Mouse (Mus musculus): ENCODE data around the gene Olfr888. TPM values are rescaled to one million over a fixed set of nuclear protein-coding genes. Genes with fewer than 3 reads are reported as not detected.

Olfr888 gene
- not detected in 2 replicates for polyA plus RNA-seq (2014; fragmentation: Nextera tagmentation; extraction: Ambion mirVana)

DNA sequence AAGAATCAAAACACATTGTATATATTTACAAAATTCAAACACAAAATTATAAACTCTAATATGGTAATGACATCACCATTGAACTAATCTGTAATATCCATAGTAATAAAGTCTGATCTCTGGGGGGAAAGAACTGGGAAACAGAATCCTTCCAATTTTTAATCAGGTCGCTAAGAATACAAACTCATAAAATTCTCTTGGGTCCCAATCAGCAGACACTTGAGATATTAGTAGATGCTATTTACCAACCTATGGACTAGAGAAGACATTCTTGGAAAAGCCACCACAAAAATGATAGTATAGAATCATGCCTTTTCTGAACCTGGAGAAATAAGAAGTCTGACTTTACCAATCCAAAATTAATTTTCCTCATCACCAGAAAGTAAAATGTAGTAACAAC lies at the start of gene Olfr888:
Gene Olfr888 (plus strand): TSS at position 301 of the 400 bp plus-strand sequence.
- Histone ChIP-seq H3K9ac (ENCODE audit: low read depth, low read length) (no peak within 1 kb of the TSS), H3K4me2 (no peak within 1 kb of the TSS), H3K27me3 (ENCODE audit: control insufficient read depth, insufficient read depth, low read length) (no peaks in the 10 kb centered on the region), H3K36me3 (ENCODE audit: control insufficient read depth, insufficient read depth, low read length) (no peaks in the 10 kb centered on the region), H3K9me3 (replicated peaks; ENCODE audit: control insufficient read depth, low read length) (no peaks in the 10 kb centered on the region), H3K4me3 (ENCODE audit: low read depth, low read length) (no peak within 1 kb of the TSS), H3K4me1 (ENCODE audit: control insufficient read depth, insufficient read depth, low read length) (no peaks in the 10 kb centered on the region), H3K27ac (ENCODE audit: low read depth, low read length) (no peak within 1 kb of the TSS)
- ATAC-seq (replicated peaks; ENCODE audit: insufficient number of reproducible peaks, low FRiP score, low TSS enrichment) = no peak
- 73% methylated on average over 1 of the region's 1 CpGs for WGBS (ENCODE audit: insufficient replicate concordance)

DNA sequence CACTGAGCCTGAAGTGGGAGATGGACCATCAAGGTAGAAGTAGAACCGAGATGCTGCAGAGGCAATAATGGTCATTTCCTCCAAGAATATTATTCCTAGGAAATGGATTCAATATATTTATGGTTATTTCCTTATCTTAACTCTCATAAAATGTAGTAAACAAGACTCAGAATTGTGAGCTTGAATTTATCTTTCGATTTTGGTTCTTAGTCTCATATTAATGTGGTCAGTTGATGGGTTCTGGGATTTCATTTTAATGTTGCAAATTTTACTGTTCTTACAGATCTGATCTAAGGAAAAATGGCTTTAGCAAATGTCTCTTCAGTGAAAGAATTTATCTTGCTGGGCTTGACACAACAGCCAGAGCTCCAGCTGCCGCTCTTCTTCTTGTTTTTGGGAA lies 46.9 kb upstream of the Olfr888 start, which contains the start of gene Olfr885:
Gene Olfr885 (plus strand): TSS at position 301 of the 400 bp plus-strand sequence.
- Histone ChIP-seq H3K9ac (ENCODE audit: low read depth, low read length) (no peak within 1 kb of the TSS), H3K9me3 (replicated peaks; ENCODE audit: control insufficient read depth, low read length) (no peaks in the 10 kb centered on the region), H3K27me3 (ENCODE audit: control insufficient read depth, insufficient read depth, low read length) (no peaks in the 10 kb centered on the region), H3K36me3 (ENCODE audit: control insufficient read depth, insufficient read depth, low read length) (no peaks in the 10 kb centered on the region), H3K4me2 (no peak within 1 kb of the TSS), H3K4me3 (ENCODE audit: low read depth, low read length) (no peak within 1 kb of the TSS), H3K27ac (ENCODE audit: low read depth, low read length) (no peak within 1 kb of the TSS), H3K4me1 (ENCODE audit: control insufficient read depth, insufficient read depth, low read length) (no peaks in the 10 kb centered on the region)
- ATAC-seq (replicated peaks; ENCODE audit: insufficient number of reproducible peaks, low FRiP score, low TSS enrichment) = no peak
- WGBS (ENCODE audit: insufficient replicate concordance) = 76% methylated on average over 3 of the region's 3 CpGs

DNA sequence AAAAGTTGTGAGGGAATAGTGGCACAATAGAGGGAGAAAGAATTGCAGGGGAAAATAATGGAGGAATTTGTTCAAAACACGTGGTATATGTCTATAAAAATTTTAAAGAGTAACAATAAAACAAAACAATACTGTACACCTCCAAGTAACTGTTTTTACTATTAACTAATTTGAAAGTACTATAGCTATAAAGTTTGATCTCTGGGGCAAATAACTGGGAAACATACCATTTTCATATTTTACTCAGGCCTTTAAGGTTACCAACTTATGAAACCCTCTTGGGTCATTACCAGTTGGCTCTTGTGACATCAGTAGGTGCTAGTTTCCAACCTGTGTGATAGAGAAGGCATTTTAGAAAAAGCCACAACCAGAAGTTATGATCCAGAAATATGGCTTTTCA lies 24.2 kb upstream of the Olfr888 start, which contains the start of gene Olfr887:
Gene Olfr887 (plus strand): TSS at position 301 of the 400 bp plus-strand sequence.
- WGBS (ENCODE audit: insufficient replicate concordance) = 69% methylated on average over 1 of the region's 1 CpGs
- Histone ChIP-seq H3K4me2 (no peak within 1 kb of the TSS), H3K36me3 (ENCODE audit: control insufficient read depth, insufficient read depth, low read length) (no peaks in the 10 kb centered on the region), H3K4me3 (ENCODE audit: low read depth, low read length) (no peak within 1 kb of the TSS), H3K27ac (ENCODE audit: low read depth, low read length) (no peak within 1 kb of the TSS), H3K4me1 (ENCODE audit: control insufficient read depth, insufficient read depth, low read length) (no peaks in the 10 kb centered on the region), H3K27me3 (ENCODE audit: control insufficient read depth, insufficient read depth, low read length) (no peaks in the 10 kb centered on the region), H3K9ac (ENCODE audit: low read depth, low read length) (no peak within 1 kb of the TSS), H3K9me3 (replicated peaks; ENCODE audit: control insufficient read depth, low read length) (no peaks in the 10 kb centered on the region)
- ATAC-seq (replicated peaks; ENCODE audit: insufficient number of reproducible peaks, low FRiP score, low TSS enrichment) = no peak

DNA sequence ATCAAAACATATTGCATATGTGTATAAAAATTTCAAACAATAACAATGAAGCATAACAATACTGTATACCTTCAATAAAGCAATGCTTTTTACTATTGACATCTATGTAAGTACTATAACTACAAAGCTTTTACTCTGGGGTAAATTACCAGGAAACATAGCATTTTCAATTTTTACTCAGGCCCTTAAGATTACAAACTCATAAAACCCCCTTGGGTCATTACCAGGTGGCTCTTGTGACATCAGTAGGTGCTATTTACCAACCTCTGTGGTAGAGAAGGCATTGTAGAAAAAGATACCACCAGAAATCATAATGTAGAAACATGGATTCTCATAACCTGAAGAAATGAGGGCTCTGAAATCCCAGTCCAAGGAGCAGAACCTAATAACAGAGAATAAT lies 7.0 kb downstream of the Olfr888 start, which contains the start of gene Olfr889:
Gene Olfr889 (plus strand): TSS at position 301 of the 400 bp plus-strand sequence.
- H3K4me1 ChIP-seq (ENCODE audit: control insufficient read depth, insufficient read depth, low read length) = no peaks in the 10 kb centered on the region
- no peak within 1 kb of the TSS for H3K4me2 ChIP-seq
- H3K9me3 ChIP-seq (replicated peaks; ENCODE audit: control insufficient read depth, low read length) = no peaks in the 10 kb centered on the region
- H3K27me3 ChIP-seq (ENCODE audit: control insufficient read depth, insufficient read depth, low read length) = no peaks in the 10 kb centered on the region
- no peaks in the 10 kb centered on the region for H3K36me3 ChIP-seq (ENCODE audit: control insufficient read depth, insufficient read depth, low read length)
- no peak within 1 kb of the TSS for H3K4me3 ChIP-seq (ENCODE audit: low read depth, low read length)
- H3K9ac ChIP-seq (ENCODE audit: low read depth, low read length) = no peak within 1 kb of the TSS
- ATAC-seq (replicated peaks; ENCODE audit: insufficient number of reproducible peaks, low FRiP score, low TSS enrichment) = no peak
- H3K27ac ChIP-seq (ENCODE audit: low read depth, low read length) = no peak within 1 kb of the TSS

DNA sequence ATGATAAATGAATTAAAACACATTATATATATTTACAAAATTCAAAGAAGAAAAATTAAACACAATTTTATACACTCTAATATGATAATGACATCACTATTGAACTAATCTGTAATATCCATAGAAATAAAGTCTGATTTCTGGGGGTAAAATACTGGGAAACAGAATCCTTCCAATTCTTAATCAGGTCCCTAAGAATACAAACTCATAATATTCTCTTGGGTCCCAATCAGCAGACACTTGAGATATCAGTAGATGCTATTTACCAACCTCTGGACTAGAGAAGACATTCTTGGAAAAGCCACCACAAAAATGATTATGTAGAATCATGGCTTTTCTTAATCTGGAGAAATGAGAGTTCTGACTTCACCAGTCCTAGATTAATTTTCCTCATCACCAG lies 34.3 kb downstream of the Olfr888 start, which contains the start of gene Olfr890:
Gene Olfr890 (plus strand): TSS at position 301 of the 400 bp plus-strand sequence.
- Histone ChIP-seq H3K27me3 (ENCODE audit: control insufficient read depth, insufficient read depth, low read length) (no peaks in the 10 kb centered on the region), H3K9me3 (replicated peaks; ENCODE audit: control insufficient read depth, low read length) (no peaks in the 10 kb centered on the region), H3K4me2 (no peak within 1 kb of the TSS), H3K4me3 (ENCODE audit: low read depth, low read length) (no peak within 1 kb of the TSS), H3K9ac (ENCODE audit: low read depth, low read length) (no peak within 1 kb of the TSS), H3K4me1 (ENCODE audit: control insufficient read depth, insufficient read depth, low read length) (no peaks in the 10 kb centered on the region), H3K36me3 (ENCODE audit: control insufficient read depth, insufficient read depth, low read length) (no peaks in the 10 kb centered on the region), H3K27ac (ENCODE audit: low read depth, low read length) (no peak within 1 kb of the TSS)
- ATAC-seq (replicated peaks; ENCODE audit: insufficient number of reproducible peaks, low FRiP score, low TSS enrichment) = no peak

Other genes with a start within 250 kb of the Olfr888 start
- not detected in 2 replicates for gene Olfr145, start 211.4 kb upstream of the Olfr888 start, polyA plus RNA-seq (2014; fragmentation: Nextera tagmentation; extraction: Ambion mirVana)
- not detected in 2 replicates for gene Olfr878, start 190.3 kb upstream of the Olfr888 start, polyA plus RNA-seq (2014; fragmentation: Nextera tagmentation; extraction: Ambion mirVana)
- gene Olfr881, start 116.3 kb upstream of the Olfr888 start, polyA plus RNA-seq (2014; fragmentation: Nextera tagmentation; extraction: Ambion mirVana) = not detected in 2 replicates
- gene Olfr883, start 82.3 kb upstream of the Olfr888 start, polyA plus RNA-seq (2014; fragmentation: Nextera tagmentation; extraction: Ambion mirVana) = not detected in 2 replicates
- not detected in 2 replicates for gene Olfr884, start 61.6 kb upstream of the Olfr888 start, polyA plus RNA-seq (2014; fragmentation: Nextera tagmentation; extraction: Ambion mirVana)
- gene Olfr885, start 46.8 kb upstream of the Olfr888 start, polyA plus RNA-seq (2014; fragmentation: Nextera tagmentation; extraction: Ambion mirVana) = not detected in 2 replicates
- not detected in 2 replicates for gene Olfr887, start 24.1 kb upstream of the Olfr888 start, polyA plus RNA-seq (2014; fragmentation: Nextera tagmentation; extraction: Ambion mirVana)
- 0.04 TPM in 1 of 2 replicates, not detected in the other for gene Olfr889, start 7.1 kb downstream of the Olfr888 start, polyA plus RNA-seq (2014; fragmentation: Nextera tagmentation; extraction: Ambion mirVana)
- gene Olfr890, start 34.4 kb downstream of the Olfr888 start, polyA plus RNA-seq (2014; fragmentation: Nextera tagmentation; extraction: Ambion mirVana) = not detected in 2 replicates
- not detected in 2 replicates for gene Olfr891, start 72.7 kb downstream of the Olfr888 start, polyA plus RNA-seq (2014; fragmentation: Nextera tagmentation; extraction: Ambion mirVana)
- not detected in 2 replicates for gene Olfr893, start 100.2 kb downstream of the Olfr888 start, polyA plus RNA-seq (2014; fragmentation: Nextera tagmentation; extraction: Ambion mirVana)
- gene Olfr894, start 109.9 kb downstream of the Olfr888 start, polyA plus RNA-seq (2014; fragmentation: Nextera tagmentation; extraction: Ambion mirVana) = not detected in 2 replicates
- not detected in 2 replicates for gene Olfr143, start 144.6 kb downstream of the Olfr888 start, polyA plus RNA-seq (2014; fragmentation: Nextera tagmentation; extraction: Ambion mirVana)
- gene Olfr895, start 159.7 kb downstream of the Olfr888 start, polyA plus RNA-seq (2014; fragmentation: Nextera tagmentation; extraction: Ambion mirVana) = not detected in 2 replicates
- not detected in 2 replicates for gene Olfr896-ps1, start 183.0 kb downstream of the Olfr888 start, polyA plus RNA-seq (2014; fragmentation: Nextera tagmentation; extraction: Ambion mirVana)
- gene Olfr25, start 220.9 kb downstream of the Olfr888 start, polyA plus RNA-seq (2014; fragmentation: Nextera tagmentation; extraction: Ambion mirVana) = not detected in 2 replicates
- not detected in 2 replicates for gene Olfr898, start 240.3 kb downstream of the Olfr888 start, polyA plus RNA-seq (2014; fragmentation: Nextera tagmentation; extraction: Ambion mirVana)

All from heart, embryonic 11.5 days (tissue).